Comparison of ENCODE assay signal across 11 mouse cellular contexts in genomic region chr12:8467029-8467924, GRCm38 (mm10). TPM values are rescaled to one million over a fixed set of nuclear protein-coding genes. Genes with fewer than 3 reads are reported as not detected.
A peak's percentile ranks its signal among the peaks of the same experiment; 100 is the strongest.
DNase-seq lines count a peak whose midpoint lies in the region; ATAC-seq lines count a peak whose summit lies in the region.
"Had no signal": no experiment of that assay in that cellular context is flagged by ENCODE, and none has a peak within 500 bp of the region (broad histone marks: within the 10 kb centered on the region; RNA-seq: fewer than 3 reads in every experiment).

No protein-coding gene starts in this region.

- DNase-seq in layer of hippocampus, adult 11-12 months (ENCODE audit: low spot score), result peak; percentile 67
- DNase-seq in layer of hippocampus, postnatal 10 days (ENCODE audit: low spot score in 2 of 2), result no peak
- DNase-seq in brain, adult 2 months (ENCODE audit: low read depth, low spot score), result peak; percentile 95
- peak; percentile 55 to 68 for DNase-seq in frontal cortex, postnatal 14 days (ENCODE audit: low spot score in 2 of 2)
- no peak for DNase-seq in ovary, postnatal 14 days (ENCODE audit: low spot score)
- no peak for DNase-seq in natural killer cell, adult 2 months (ENCODE audit: low spot score in 2 of 2)
- DNase-seq: thymus, postnatal 14 days had no signal

- peaks cover 77% of the 10 kb centered on the region for H3K4me1 ChIP-seq in megakaryocyte, embryonic 14.5 days

- no peaks in the 10 kb centered on the region for H3K36me3 ChIP-seq in megakaryocyte, embryonic 14.5 days (replicated peaks; ENCODE audit: low read length)
- H3K36me3 ChIP-seq: limb, embryonic 12.5 days; lung, embryonic 15.5 days had no signal

- H3K9me3 ChIP-seq in megakaryocyte, embryonic 14.5 days, result no peaks in the 10 kb centered on the region
- H3K9me3 ChIP-seq: limb, embryonic 12.5 days; lung, embryonic 15.5 days had no signal

- peaks cover 26% of the 10 kb centered on the region for H3K27me3 ChIP-seq in megakaryocyte, embryonic 14.5 days (replicated peaks)
- H3K27me3 ChIP-seq: limb, embryonic 12.5 days; lung, embryonic 15.5 days had no signal

- no peak for ATAC-seq in inflammation-experienced regulatory T-cells, adult 6 months

- H3K4me3 ChIP-seq in megakaryocyte, embryonic 14.5 days (replicated peaks), result peak overlapping the region; percentile 38
- H3K4me3 ChIP-seq: limb, embryonic 12.5 days; lung, embryonic 15.5 days had no signal

RNA-seq across cellular contexts. Expression of gene Rhob, which starts 32.5 kb away (rescaled TPM):
- 100 to 1,000 TPM; 303 to 334 TPM for total RNA-seq in layer of hippocampus, postnatal 10 days (2021)
- polyA plus RNA-seq in megakaryocyte, embryonic 14.5 days (2012; ENCODE audit: insufficient read depth, low replicate concordance), result 146 and 207 TPM in 2 replicates
- 1 to 10 TPM in 2 of 3 experiments, under 1 TPM in 1; 0.15 to 2.8 (median 1.7) TPM for polyA plus RNA-seq in inflammation-experienced regulatory T-cells, adult 6 months (2017; shearing (Covaris generic))

Comparison
In these comparisons a context has a peak if more than half of its experiments do, and no peak if none do; other contexts are left out.
1. DNase-seq: peak in layer of hippocampus, adult 11-12 months (single experiment), brain, adult 2 months (single experiment) and frontal cortex, postnatal 14 days (2 of 2); none in layer of hippocampus, postnatal 10 days (0 of 2), ovary, postnatal 14 days (single experiment) and natural killer cell, adult 2 months (0 of 2).
2. RNA of gene Rhob, which starts 32.5 kb away (polyA plus RNA-seq): 146 to 207 TPM in megakaryocyte, embryonic 14.5 days; 0.15 to 2.8 TPM in inflammation-experienced regulatory T-cells, adult 6 months; every median in the first group is over 10 times any median in the second.